Mouse (Mus musculus) adrenal gland (tissue): ENCODE results near the gene Trpm3.

Experiments
- intact Hi-C: fragments of 180-260 bp; cut with DNase I; formaldehyde crosslinking; loops from one replicate; pipeline ENCODE4 v1.15.1; 2025
- long read RNA-seq, 2 experiments: library from polyadenylated mRNA; unstranded; transcript quantifications; one replicate each; pipeline ENCODE4 v2.0.0; 2020; ENCODE audit warnings: borderline replicate concordance in 1 of 2; ENCODE audit not compliant: insufficient replicate concordance in 1 of 2

The Trpm3 gene
- long read RNA-seq, experiment 1, result 0 reads
- long read RNA-seq, experiment 2, partial matches to known transcripts, result 0 of 2 reads
- long read RNA-seq, experiment 2, other reads (novel, unspliced or antisense), result 2 of 2 reads

DNA sequence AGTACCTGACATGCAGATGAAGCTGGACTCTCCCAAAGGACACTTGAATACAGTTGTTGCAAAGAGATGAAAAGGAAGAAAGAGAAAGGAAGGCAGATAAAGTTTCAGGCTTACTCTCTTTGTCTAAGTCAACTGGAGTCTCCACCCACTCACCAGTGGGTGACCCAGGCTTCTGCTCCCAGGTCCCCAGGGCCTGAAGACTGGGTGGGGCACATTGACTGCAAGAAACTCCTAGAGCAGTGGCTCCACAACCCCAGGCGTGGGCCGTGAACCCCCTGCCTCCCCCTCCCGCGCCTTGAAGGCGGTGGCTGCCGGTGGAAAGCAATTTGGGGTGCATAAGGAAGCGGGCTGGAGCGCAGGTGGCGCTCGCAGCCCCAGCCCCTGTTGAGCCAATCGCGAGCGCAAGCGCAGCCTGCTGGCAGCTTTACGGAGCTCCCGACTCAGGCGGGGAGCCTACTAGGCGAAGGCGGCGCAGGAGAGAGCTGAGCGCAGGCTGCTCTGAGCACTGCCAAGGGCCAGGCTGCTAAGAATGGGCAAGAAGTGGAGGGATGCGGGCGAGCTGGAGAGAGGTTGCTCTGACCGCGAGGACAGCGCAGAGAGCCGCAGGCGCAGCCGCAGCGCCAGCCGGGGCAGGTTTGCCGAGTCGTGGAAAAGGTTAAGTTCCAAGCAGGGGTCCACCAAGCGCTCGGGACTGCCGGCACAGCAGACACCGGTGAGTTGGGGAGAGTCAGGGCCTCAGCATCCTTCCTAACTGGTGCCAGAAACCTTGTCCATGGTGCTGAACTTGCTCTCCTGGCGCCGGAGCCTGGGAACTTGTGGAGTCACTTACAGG, at the start of gene Trpm3:
TSS of gene Trpm3 (plus strand) at position 457 of the 832 bp plus-strand sequence.
- intact Hi-C loops, result no loop called here

DNA sequence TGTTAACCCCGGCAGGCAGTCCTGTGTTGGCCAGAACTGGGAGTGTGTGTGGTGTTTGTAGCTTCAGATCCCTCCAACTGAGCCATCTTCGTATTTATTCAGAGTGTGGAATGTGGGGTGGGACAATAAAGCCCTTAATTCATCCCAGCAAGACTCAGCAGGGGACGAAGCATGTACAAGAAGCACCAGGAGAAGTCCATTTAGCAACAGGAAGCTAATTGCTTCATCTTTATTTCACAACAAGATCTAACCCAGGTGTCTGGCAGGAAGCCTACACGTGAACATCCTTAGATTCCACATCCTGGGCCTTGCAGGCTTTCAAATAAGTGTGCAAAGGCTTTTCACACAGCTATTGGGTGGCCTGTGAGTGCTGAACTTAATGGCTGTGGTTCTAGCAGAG, 38.3 kb upstream of the Trpm3 start:
- intact Hi-C loops, result no loop called here

DNA sequence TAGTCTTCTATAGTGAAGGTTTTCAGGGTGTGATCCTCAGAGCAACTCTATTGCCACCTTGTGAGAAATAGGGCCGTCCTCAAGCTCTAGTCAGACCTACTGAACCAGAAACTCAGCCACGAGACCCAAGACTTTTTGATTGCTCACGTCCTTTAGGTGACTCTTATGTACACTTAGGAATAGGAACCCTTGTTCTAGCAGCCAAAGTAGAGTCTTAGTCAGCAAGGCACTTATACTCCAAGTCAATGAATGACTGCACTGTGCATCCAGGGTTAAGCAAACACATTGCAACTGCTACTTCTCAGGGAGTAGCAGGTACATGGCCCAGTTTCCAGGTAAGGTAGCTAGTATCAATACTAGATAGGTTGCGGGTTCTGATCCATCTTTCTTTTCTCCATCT, 35.0 kb upstream of the Trpm3 start:
- intact Hi-C loops, result no loop called here

DNA sequence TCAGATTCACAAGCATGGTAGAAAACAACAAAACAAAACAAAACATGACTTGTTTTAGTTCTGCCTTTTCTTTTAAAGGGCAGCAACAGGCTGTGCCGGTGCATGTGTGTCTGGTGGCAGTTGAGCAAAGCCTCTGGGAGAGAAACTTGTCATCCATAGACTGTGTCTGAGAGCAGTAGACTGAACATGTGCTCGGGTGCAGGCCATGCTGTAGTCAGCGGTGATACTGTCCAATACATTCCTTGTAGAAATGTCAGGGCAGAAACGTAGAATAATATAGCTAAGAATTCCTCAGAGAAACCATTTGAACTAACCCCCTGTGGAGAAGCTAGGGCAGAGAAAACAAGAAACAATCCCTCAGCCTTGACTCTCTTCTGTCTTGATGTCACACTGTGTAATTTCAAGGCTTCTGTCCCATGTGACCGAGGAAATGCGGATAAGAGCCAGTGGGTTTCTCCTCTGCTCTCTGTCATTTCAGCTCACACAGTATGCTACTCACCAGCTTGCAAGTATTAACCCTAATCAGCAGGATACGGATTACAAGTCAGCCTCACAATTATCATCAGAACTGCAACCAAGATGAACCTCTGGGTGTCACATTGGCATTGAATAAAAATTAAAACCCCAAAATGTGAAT, 33.9 kb upstream of the Trpm3 start:
- intact Hi-C loops, result no loop called here

DNA sequence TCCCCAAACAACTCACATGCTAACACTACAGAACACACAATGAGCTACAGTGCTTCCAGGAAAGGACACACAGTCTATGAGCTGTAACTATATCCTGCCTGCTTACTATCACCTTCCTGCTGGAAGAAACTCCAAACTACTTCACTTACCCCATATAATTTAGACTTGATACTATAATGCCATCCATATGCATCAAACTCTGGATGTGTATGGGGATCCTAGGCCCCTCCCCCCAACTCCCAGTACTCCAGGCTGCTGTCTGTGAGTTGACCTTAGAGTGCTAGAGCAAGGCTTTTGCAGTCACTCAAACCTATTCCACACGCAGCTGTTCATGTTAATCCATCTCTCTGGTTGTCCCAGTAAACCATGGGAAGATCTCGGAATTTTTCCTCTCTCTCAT, 33.2 kb upstream of the Trpm3 start:
- intact Hi-C loops, result no loop called here

DNA sequence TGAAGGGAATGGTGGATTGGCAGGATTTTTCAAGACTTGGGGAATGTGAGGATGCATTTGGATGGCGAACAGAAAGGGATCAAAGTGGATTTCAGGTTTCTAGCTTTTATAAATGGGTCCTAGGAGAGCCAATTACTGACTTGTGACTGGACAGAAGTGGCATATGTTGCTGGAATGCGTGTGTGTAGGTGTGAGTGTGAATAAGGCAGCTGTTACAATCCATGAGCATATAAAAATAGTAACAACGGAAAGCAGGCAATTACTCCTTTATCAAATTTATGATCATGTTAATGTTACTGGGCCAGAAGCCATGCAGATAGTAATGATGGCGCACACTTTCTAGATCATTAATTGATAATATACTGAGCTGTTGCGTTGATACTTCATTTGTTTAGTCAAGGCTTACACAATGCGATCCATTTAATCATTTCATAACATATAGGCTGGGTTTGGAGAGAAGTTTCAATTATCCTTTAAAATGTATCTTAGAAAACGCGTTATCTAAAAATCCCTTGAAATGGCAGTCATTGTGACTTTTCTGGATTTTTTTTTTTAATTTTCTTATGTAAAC, 29.9 kb upstream of the Trpm3 start:
- intact Hi-C loops, result no loop called here

DNA sequence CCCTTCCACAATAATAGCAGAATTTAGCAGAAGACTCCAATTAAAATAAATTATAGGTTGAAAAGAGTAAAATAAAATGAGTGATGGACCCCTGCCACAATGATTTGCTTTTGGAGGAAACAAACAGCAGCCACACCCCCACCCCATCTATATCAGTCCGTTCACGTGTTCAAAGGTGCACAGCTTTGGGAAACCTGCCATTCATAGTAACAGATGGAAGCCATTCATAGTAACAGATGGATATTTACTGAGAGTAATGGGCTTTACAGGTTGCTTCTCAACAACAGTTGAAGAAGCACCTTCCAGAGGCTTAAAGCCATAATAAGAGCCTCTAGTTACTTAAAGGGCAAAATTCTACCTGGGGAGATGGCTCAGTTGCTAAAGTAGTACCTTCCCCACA, 17.9 kb upstream of the Trpm3 start:
- intact Hi-C loops, result no loop called here

DNA sequence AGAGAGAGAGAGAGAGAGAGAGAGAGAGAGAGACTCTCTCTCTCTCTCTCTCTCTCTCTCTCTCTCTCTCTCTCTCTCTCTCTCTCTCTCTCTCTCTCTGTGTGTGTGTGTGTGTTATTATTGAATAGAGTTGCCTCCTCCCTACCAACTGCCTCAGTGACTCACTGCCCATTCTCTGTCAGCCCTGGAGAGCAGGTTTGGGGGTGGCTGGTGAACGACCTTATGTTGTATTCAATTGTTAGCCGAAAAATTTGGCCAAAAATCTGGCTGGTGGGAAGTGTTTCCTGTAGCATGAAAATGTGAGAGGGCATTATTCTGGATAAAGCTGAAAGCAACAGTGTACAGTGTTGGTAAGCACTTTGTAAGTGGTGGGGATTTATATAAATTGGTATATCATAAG, 17.2 kb upstream of the Trpm3 start:
- intact Hi-C loops, result no loop called here

DNA sequence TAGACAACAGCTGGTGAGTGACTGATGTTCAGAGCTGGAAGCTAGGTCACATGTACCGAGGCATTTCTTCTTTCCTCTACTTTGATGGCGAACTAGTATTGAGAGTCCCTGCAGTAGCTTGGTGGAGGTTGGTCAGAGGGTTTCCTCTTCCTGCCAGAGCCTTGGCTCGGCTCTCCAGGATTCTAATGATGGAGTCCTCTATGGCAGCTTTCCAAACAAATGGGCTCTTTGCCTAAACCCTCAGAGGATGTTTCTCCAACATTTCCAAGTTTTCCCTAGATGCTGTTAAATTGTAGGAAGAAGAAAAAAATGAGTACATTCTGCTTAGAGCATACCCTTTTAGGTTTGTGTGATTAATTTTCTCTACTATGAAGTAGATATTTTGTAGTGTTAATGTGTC, 6.2 kb upstream of the Trpm3 start:
- intact Hi-C loops, result no loop called here

DNA sequence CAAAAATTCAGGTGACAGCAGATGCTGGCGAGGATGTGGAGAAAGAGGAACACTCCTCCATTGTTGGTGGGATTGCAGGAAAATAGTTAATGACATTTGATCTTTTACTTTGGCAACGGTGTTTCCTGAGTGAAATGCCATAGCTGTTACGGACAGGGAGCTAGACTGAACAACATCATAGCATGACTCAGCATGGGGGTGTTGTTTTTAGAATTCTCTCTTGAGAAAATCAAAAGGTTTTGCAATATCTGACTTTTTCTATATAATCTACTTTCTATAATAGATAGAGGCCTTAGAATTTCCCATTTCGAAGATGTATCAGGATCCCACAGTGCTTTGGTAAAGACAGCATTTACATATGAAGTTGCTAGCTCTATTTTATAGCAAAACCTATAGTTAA, 39.7 kb downstream of the Trpm3 start:
- intact Hi-C loops, result no loop called here

DNA sequence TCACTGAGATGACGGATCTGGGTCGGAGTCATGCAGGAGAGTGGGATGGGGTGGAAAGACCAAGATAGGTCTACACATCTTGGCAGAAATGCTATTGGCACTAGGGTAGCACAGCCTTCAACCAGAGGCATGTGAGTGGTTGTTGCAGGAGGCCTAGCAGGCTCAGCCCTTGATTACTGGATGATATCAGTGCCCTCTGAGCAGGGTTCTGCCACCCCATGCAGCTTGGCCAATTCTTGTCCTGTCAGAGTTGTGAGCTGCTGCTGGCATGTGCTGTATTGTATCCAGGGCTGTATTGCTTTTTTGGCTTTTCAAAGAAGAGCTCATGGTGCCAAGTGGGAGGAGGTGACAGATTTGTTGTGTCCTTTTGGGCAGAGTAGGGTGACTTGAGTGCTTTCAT, 40.2 kb downstream of the Trpm3 start:
- intact Hi-C loops, result no loop called here

DNA sequence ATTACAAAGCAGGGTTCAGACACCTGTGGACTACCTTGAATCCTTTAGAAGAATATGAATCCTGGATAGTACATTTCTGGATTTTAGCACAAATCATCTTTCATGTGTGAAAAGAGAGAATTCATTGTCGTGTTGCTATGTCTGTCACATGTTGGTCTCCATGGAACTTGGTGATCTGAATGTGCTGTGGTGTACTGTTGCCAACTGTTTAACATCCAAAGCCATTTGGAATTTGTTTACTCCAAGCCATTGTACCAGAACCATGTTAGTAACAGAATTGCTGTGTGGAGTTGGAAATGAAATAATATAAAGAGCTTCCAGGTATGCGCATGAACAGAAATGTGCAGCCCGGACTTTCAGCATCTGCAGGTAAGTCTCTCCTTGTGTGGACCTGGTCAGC, 41.3 kb downstream of the Trpm3 start:
- intact Hi-C loops, result no loop called here

DNA sequence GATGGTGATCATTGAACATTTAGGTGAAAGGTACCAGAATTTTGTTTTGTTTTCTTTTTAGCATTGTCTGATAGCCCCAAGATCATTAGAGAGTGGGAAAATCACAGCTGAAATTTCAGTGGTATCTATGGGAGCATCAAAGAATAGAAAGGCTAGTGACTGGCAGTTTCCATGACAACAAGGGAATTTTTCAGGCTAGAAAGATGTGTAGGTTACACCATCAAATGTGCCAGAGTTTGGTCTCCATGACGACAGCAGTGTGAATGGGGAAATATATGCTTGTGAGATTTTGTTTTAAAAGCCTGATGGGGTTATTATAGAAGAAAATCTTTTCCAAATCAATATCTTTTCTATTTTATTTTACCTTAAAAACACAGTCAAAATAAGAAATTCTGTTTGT, 50.9 kb downstream of the Trpm3 start:
- intact Hi-C loops, result no loop called here

DNA sequence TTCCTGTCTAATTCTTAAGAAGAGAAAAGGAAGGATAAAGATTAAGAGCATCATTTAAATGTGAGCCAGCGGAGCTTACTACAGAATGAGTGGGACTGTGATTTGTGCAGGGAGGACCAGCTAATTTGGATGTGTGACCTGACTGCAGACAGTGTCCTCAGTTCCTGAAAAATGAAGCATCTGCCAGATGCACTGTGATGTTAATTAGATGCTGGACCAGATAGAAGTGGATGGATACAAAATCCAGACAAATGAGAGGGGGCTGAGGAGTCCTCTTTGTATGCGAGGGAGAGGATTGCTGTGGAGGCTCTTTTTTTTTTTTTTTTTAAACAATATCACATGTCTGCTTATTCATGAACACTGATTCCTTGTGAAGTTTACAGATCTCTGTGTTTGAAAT, 83.7 kb downstream of the Trpm3 start:
- intact Hi-C loops, result no loop called here

DNA sequence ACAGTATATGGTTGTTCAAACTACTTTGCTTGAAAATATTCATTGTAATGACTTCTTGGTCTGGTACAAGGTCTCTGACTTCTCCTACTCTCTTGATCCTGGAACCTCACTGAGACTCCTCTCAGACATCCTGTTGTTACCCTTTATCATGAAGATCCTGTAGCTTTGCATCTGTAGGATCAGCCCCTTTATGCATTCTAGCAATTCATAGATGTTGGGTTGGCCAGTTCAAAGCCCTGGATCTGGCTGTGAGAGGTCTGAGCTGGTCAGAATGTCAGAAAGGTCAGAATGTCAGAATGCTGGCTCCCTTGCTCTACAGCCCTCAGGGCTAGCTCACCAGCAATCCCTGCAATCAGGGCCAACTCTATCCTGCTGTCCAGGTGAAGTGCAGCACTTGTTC, 95.3 kb downstream of the Trpm3 start:
- intact Hi-C loops, result no loop called here

DNA sequence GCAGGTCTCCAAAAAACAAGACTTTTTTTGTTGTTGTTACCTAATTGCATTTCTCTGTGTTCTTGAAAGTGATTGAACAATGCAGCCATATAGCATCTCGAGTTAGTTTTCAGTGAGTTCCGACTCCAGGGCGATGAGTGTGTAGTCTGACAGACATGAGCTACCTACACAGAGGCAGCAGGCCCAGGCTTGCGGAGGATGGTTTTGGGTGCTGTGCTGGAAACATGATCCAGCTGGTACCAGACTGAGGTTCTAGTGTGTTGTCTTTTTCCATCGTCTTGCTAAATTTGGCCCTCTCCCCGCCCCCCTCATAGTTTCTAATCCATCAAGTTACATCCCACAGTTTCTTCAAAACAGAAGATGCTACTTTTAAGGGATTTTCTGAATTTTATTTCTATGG, 110.2 kb downstream of the Trpm3 start:
- intact Hi-C loops, result no loop called here

DNA sequence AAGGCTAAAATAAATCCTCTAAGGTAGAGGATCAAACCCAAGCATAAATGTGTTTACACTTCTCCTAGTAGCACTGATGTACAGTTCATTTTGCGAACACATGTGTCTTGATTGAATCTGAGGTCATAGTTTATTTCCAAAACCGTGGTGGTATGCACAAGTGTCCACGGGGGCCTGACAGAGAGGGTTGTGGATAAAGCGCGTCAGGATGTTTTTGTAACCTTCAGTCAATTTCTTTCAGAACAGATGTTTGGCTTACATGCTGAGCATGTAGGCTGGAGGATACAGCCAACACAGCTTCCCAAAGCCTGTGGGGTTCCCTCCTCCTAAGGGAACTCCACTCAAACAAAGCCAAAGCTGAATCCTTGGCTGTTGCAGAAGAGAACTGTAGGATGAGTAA, 134.1 kb downstream of the Trpm3 start:
- intact Hi-C loops, result no loop called here

DNA sequence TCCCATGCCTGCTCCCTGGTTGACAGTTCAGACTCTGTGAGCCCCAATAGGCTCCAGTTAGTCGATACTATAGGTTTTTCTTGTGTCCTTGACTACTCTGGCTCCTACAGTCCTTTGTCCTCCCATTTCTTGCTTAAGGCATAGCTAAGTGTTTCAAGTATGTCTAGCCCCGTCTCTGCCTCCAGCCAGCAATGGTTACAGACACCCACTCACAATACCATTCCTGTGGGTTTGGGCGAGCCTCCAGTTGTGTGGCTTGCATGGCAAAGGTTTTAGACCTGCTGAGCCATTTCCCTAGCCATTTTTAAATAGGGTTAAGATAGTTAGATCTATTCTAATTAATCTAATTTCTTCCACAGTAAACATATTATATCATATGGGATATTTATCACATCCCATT, 145.8 kb downstream of the Trpm3 start:
- intact Hi-C loops, result no loop called here

DNA sequence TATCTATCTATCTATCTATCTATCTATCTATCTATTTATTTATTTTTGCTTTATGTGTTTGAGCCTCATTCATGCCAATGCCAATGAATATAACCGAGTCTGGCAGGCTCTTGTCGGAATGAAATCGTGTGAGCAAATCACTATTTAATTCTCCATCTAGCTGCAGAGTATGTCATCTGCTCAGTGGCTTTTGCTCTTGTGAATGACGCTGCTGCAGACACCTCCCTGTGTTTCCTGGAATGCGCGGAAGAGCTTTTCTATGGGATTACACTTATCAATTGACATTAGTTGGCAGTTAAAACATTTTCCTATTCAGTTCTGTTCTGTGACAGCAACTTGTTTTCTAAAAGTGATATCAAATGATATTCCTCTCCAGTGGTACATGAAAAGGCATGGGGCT, 153.8 kb downstream of the Trpm3 start:
- intact Hi-C loops, result no loop called here

DNA sequence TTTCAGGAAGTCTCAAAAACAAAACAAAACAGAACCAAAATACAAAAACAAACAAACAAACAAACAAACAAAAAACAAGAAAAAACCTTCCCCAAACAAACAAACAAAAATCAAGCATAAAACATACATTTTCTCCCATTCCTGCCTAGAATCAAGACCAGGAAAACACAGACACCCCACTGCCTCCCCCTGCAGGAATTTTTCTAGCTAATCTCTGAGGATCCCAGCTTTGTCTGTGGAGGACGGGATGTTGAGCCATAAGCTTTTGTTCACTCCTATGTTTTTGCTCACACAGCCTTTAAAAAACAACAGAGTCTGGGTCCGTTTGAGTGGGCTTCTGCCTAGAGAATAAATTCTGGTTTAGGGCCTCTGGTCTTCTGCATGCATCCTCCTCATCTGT, 162.1 kb downstream of the Trpm3 start:
- intact Hi-C loops, result loop anchor here (5.0 to 10.0 kb wide), 3 partner anchors 526 to 729 kb away; partner anchors contain the start of gene Cemip2

DNA sequence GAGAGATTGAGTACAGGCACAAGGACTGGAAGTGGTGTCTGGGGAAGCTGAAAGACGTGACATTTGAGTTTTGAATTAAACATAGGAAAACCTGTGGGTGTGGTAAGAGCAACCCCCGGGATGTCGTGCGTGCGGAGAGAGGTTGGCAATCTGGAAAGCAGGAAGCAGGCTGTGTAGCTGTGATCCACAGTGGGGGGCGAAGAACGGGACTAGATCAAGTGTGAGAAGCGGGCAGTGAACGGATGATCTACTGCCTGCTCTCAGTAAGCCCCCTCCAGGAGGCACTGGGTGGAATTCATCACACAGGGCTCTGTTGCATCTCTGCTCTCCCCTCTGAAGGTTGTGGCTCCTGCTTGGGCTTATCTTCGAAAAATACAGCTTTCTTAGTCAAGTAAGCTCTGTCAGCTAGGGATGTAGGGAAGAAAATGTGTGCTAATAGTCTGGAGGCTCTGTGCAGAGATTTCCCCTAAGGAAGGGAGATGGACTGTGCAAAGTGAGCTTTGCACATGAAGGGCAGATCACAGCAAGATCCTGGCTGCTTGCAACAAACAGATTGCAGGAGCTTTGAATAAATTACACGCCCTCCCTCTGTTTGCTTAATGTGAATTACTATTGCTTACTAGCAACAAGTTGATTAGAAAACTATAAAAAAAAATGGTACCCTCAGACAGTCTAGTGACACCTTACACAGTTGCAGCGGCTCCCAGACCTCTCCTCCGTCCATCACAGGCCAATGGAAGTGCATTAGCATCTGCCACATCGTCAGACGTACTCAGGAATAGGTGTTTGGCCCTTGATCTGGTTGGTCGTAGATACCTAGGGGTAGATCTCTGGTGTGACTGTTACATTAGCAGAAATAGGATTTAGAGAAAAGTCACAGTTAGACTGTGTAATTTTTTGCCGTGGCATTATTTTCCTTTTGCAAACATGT, 164.4 kb downstream of the Trpm3 start:
- intact Hi-C loops, result loop anchor here (5.0 to 10.0 kb wide), 3 partner anchors 528 to 731 kb away; partner anchors contain the start of gene Cemip2
